Mouse (Mus musculus): ENCODE data around the gene Catsperg1. TPM values are rescaled to one million over a fixed set of nuclear protein-coding genes. Genes with fewer than 3 reads are reported as not detected.

The Catsperg1 gene
- total RNA-seq, 2 experiments from 2014 or later: 1.8 TPM

DNA sequence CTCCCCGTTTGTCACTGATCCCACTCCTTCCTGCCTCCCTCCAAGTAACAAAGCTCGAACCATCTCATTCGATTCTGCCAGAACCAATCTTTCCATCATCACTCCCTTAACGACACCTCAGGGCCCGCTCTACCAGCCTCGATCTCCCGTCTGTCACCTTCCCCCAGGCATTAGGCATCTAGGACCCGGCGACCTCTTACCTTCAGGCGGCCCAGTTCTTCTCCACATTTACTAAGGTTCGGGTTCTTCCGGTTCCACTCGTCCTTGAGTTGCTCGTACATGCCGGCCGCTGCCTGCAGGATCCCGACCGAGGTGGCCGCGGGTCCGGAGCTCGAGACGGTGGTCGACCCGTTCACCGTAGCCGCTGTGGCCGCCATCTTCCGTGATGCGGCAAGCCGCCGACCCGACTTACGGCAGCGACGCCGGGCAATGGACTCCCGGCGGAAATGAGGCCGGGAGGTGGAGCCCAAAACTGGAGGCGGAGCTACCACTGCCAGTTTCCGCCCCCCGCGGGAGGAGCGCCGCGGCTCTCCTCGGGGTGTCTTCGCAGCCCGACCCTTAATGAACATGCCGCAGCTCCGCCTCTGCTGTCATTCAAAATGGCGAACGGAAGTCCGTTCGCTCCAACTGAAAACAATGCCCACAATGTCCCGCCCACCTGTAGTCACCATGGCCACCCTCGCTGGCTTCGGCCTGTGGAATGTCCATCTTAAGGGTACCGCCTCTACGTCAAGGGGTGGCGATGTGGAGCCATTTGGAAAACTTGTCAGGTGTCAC is 33.6 kb downstream of the Catsperg1 start, which contains the start of gene Psmd8:
Gene Psmd8 (minus strand): TSS at position 625 of the 777 bp plus-strand sequence.
- intact Hi-C loops (cut with DNase I): loop anchor here (5.0 kb wide), 1 partner anchor 52 kb away; the partner anchor contains the start of gene Kcnk6
- DNase-seq (ENCODE audit: extremely low spot score in 1 of 2, low spot score in 2 of 2): peak; percentile 94 to 97

- DNase-seq (ENCODE audit: extremely low spot score in 1 of 2, low spot score in 2 of 2): no peak
- intact Hi-C loops (cut with DNase I): no loop called here
Observed at GRCm38 (mm10) chr7:29179323-29179722, 34.5 kb downstream of the Catsperg1 start.

DNA sequence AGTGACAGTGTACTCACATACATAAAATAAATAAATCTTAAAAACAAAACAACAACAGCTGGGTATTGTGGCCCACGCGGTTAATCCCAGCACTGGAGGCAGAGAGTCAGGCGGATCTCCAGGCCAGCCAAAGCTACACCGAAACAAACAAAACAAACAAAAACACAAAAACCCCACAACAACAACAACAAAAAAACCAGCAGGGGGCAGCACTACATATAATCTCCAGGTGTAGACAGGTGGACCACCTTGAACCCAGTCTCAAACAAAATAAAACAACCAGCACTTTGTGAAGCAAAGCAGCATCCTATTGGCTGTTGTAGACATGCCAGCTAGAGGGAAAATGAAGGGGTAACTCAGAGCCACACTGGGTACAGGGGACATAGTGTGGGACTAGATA is 35.7 kb downstream of the Catsperg1 start:
- intact Hi-C loops (cut with DNase I): no loop called here
- DNase-seq (ENCODE audit: extremely low spot score in 1 of 2, low spot score in 2 of 2): no peak

- peak in 1 of 2 experiments; percentile 55 for DNase-seq (ENCODE audit: extremely low spot score in 1 of 2, low spot score in 2 of 2)
- intact Hi-C loops (cut with DNase I): no loop called here
Observed at GRCm38 (mm10) chr7:29172390-29173016, 41.3 kb downstream of the Catsperg1 start.

DNA sequence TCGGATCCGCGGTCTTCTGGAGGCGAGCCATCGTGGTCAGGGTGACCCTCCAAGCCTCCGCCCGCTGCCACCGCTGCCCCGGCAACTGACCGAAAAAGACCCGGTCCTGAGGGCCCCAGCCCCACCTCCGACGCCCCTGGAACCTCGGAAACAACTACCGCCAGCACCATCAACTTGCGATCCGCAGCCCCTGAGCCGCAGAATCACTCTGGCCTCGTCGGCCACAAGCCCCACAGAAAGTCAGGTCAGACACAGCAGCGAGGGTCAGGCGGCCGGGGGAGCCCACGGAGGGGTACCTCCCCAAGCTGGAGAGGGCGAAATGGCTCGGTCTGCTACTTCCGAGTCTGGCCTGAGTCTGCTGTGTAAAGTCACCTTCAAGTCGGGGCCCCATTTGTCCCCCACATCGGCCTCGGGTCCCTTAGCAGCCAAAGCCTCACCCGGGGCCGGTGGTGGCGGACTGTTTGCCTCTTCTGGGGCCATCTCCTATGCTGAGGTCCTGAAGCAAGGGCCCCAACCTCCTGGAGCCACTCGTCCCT is 42.2 kb downstream of the Catsperg1 start:
- no peak for DNase-seq (ENCODE audit: extremely low spot score in 1 of 2, low spot score in 2 of 2)
- intact Hi-C loops (cut with DNase I): no loop called here

GRCm38 (mm10) chr7:29170755-29171561 is 42.9 kb downstream of the Catsperg1 start:
- DNase-seq (ENCODE audit: extremely low spot score in 1 of 2, low spot score in 2 of 2): peak in 1 of 2 experiments; percentile 62
- intact Hi-C loops (cut with DNase I): no loop called here

DNA sequence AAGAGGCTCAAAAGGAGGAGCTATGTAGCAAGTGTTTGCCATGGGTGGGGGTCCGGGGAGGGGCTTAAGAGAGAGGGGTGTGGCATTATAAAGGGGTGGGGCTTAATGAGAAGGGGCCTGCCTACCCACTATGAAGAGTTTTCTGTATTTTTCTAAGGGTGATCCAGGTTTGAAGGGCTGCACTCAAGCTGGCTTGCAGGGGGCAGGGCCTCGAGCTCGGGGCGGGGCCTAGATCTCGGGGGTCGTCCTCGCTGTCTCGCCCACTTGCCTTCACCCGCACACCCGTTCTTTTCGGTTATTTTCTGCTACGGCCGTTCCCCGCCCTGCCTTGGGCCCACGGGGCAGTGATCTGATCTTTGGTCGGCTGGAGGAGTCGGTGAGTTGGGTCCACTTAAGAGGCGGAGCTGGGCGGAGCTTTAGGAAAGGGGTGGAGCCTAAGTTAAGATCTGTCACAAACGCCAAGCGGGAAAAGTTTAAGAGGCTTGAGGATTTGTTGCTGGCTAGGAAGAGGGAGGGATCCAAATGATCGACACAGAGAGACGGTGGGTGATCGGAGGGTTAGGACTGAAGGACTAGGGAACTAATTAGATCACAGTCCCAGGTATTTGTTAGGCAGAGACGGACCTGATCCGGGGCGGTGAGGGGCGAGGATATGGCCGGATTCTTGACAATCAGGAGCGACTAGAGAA is 43.6 kb downstream of the Catsperg1 start, which contains the start of the genes Ggn and Spred3:
Gene Ggn (plus strand): TSS at position 145 of the 689 bp plus-strand sequence.
Gene Spred3 (minus strand): TSS at position 346 of the 689 bp plus-strand sequence.
- DNase-seq (ENCODE audit: extremely low spot score in 1 of 2, low spot score in 2 of 2): peak in 1 of 2 experiments; percentile 88
- intact Hi-C loops (cut with DNase I): no loop called here

GRCm38 (mm10) chr7:29169231-29170065 is 44.4 kb downstream of the Catsperg1 start:
- intact Hi-C loops (cut with DNase I): no loop called here
- DNase-seq (ENCODE audit: extremely low spot score in 1 of 2, low spot score in 2 of 2): peak; percentile 82 to 92

DNA sequence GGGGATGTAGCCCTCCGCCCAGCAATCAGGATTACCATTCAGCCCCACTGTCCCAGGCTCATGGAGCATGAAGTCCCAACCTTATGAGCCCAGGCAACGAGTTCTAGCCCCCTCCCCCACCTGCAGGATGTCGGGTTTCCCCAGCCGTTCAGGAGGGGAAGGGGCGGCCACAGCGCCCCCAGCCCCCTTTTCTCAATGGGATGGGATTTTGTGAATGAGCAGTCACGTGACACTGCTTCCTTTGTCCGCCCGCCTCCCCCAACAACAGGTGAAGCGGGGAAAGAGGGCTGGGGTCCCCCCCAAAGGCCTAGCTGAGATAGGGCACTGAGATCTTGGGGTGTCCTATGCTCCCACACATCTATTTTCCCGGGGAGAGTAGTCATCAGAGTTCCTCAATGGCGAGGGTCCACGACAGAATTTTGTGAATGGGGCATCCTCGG is 45.0 kb downstream of the Catsperg1 start:
- intact Hi-C loops (cut with DNase I): no loop called here
- DNase-seq (ENCODE audit: extremely low spot score in 1 of 2, low spot score in 2 of 2): peak in 1 of 2 experiments; percentile 67

- no peak for DNase-seq (ENCODE audit: extremely low spot score in 1 of 2, low spot score in 2 of 2)
- intact Hi-C loops (cut with DNase I): no loop called here
Observed at GRCm38 (mm10) chr7:29168121-29168695, 45.6 kb downstream of the Catsperg1 start.

DNA sequence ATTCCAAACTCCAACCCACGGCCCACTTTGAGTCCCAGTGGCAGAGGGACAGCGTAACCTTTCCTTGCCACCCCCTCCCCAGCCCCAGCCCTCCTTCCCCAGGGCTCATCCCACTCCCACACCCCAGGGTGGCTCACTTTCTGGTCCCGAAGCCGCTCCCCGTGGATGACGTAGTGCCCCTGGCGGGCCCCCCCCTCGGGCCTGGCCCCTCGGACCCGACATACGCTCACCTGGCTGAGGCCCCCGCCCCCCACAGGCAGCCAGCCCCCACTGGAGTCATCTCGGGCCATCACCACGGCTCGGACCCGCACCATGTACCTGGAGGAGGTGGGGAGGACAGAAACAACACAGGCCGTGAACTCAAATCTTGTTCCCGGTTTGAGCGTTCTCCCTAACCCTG is 46.2 kb downstream of the Catsperg1 start:
- peak in 1 of 2 experiments; percentile 51 for DNase-seq (ENCODE audit: extremely low spot score in 1 of 2, low spot score in 2 of 2)
- intact Hi-C loops (cut with DNase I): no loop called here

DNA sequence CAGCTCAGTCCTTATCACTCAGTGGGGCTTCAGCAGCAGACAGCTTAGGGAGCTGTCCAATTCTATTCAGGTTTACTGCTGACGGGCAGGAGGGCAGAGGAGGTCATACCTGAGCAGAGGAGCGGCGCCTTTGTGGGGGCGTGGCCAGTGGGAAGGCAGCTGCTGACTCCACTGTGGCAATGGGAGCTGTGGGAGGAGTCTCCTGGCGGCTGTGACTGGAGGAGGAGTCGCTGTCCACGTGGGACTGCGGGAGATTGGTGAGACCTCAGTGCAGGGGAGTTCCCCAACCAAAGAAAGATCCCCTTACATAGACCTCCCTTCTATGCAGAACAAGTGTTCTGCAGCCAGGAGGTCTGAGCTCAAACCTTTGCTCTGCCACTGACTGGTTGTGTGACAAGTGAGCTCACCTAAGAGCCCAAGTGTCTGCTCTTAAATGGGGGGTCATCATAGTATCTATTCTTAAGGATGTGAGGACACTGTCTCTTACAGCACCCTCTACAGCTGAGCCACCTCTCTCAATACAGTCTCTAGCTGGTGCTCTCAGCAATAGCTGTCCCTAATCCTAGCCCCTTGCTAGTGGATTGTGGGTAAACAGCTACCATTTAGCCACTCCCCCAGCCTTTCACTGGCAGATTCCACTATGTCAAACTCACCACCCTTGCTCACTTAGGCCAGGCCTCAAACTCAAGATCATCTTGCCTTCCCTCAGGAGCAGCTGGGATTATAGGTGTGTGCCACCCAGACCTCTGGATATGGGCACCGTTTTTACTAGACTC is 50.9 kb downstream of the Catsperg1 start:
- peak in 1 of 2 experiments; percentile 48 for DNase-seq (ENCODE audit: extremely low spot score in 1 of 2, low spot score in 2 of 2)
- intact Hi-C loops (cut with DNase I): no loop called here

DNA sequence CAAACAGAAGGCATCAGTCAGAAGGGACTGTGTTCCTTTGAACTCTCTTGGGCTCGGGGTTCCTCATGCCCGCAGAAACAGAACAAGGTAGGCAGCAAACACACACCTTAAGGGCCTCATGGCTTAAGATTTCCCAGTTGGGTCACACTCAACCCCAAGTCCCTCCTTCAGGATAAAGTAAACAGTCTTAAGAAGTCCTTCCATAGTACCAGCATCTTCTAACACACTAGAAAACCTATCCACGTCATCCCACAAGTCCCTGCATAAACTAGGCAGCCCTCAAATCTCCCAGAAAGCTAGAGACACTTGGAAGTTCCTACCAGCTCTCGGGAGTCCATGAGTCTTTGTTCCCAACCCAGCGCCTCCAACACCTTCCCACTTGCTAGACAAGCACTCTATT is 51.5 kb downstream of the Catsperg1 start:
- DNase-seq (ENCODE audit: extremely low spot score in 1 of 2, low spot score in 2 of 2): no peak
- intact Hi-C loops (cut with DNase I): no loop called here

DNA sequence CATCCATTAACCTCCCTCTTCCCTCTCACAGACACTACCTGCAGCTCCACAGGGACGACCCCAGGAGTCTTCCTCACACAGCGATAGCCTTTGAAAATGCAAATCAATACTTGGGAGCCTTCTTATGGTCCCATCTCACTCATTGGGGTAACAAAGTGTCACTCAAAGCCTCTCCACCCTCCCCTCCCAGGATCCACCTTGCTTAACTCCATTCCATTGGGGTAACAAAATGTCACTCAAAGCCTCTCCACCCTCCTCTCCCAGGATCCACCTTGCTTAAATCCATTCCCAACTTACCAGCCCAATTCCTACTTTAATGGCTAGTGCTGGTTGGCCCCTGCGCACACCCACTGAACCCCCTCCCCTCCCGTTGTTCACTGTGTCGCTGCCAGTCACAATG is 55.6 kb downstream of the Catsperg1 start:
- intact Hi-C loops (cut with DNase I): no loop called here
- no peak for DNase-seq (ENCODE audit: extremely low spot score in 1 of 2, low spot score in 2 of 2)

DNA sequence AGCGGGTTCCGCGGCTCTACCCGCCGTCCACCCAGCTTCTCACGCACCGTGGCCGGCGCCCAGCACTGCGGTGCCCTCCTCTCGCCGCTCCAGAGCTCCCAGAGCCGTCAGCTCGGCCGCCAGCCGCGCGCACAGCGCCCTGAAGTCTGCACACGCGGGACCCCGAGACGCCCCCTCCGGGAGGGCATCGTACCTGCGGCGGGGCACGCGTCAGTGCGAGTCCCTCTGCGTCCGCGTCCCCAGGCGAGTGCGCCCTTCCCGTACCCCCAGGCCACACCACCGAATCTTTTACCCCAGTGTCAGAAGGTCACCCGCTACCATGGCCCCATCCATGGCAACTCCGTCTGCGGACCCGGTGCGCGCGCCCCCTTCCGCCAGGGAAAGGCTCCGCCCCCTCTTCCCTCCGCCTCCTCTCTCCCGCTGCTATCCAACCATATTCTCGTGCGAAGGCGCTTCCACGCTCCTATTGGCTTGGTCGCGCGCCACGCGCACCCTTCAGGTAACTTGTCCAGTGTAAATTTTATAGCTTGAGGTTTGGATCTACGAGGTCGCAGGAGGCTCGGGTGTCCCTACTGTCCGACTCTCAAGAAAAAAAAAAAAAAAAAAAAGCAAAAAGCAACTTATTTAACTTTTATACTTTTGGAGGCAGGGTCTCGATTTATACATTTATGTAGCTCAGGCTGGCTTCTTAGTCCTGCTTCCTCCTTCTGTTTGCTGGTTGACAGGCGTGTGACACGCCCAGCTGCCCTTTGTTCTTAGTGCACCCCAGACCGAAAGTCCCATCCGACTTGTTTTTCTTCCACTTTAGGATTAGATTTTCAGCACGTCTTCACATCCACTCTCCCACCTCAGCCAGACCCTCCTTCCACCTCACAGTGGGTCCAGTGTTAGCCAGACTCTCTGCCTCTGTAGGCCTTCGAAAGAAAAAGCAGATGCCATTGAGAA is 57.7 kb downstream of the Catsperg1 start, which contains the start of gene Fam98c:
Gene Fam98c (minus strand): TSS at position 397 of the 945 bp plus-strand sequence.
- intact Hi-C loops (cut with DNase I): no loop called here
- peak; percentile 81 to 92 for DNase-seq (ENCODE audit: extremely low spot score in 1 of 2, low spot score in 2 of 2)
